Mouse (Mus musculus) CH12.LX (cell line): ENCODE data around the gene CK137956.

Experiments
- BHLHE40 ChIP-seq: IDR thresholded peaks from 2 replicates; pipeline ENCODE4 v1.6.1; 2011; ENCODE audit warnings: mild to moderate bottlenecking, low read depth, low read length, improper control_type of control experiment
- CTCF ChIP-seq, 2 experiments: IDR thresholded peaks in 1 of 2; conservative IDR thresholded peaks in 1 of 2; 2 replicates each; pipeline ENCODE4 v1.5.1; 2011 to 2012; ENCODE audit warnings: low read depth in 2 of 2, low read length in 2 of 2, improper control_type of control experiment in 1 of 2, inconsistent platforms in 1 of 2, mild to moderate bottlenecking in 1 of 2, moderate library complexity in 1 of 2
- EP300 ChIP-seq: IDR thresholded peaks from 2 replicates; pipeline ENCODE4 v1.6.1; 2011; ENCODE audit warnings: low read length, improper control_type of control experiment
- GABPA ChIP-seq: IDR thresholded peaks from 2 replicates; pipeline ENCODE4 v1.6.1; 2012; ENCODE audit warnings: low read depth, low read length, improper control_type of control experiment, inconsistent platforms; ENCODE audit not compliant: insufficient replicate concordance
- IRF4 ChIP-seq: IDR thresholded peaks from 2 replicates; pipeline ENCODE4 v1.6.1; 2014; ENCODE audit warnings: low read depth, mild to moderate bottlenecking, inconsistent platforms, low read length, improper control_type of control experiment
- MXI1 ChIP-seq: IDR thresholded peaks from 2 replicates; pipeline ENCODE4 v1.6.1; 2011; ENCODE audit warnings: mild to moderate bottlenecking, low read depth, low read length, improper control_type of control experiment
- NRF1 ChIP-seq: IDR thresholded peaks from 2 replicates; pipeline ENCODE4 v1.6.1; 2014; ENCODE audit warnings: low read depth, mild to moderate bottlenecking, inconsistent platforms, low read length, improper control_type of control experiment, moderate library complexity
- POLR2A ChIP-seq: IDR thresholded peaks from 2 replicates; pipeline ENCODE4 v1.6.1; 2011; ENCODE audit warnings: low read depth, mild to moderate bottlenecking, improper control_type of control experiment, low read length
- RAD21 ChIP-seq: IDR thresholded peaks from 2 replicates; pipeline ENCODE4 v1.6.1; 2011; ENCODE audit warnings: low read depth, mild to moderate bottlenecking, low read length, improper control_type of control experiment, moderate library complexity
- USF2 ChIP-seq: conservative IDR thresholded peaks from 2 replicates; pipeline ENCODE4 v1.6.1; 2011; ENCODE audit warnings: low read depth, low read length, improper control_type of control experiment
- ZMIZ1 ChIP-seq: IDR thresholded peaks from 2 replicates; pipeline ENCODE4 v1.6.1; 2012; ENCODE audit warnings: low read depth, mild to moderate bottlenecking, inconsistent platforms, low read length, improper control_type of control experiment

GRCm38 (mm10) chr4:127972976-127973375 is 2.2 kb upstream of the CK137956 start:
- TF ChIP-seq POLR2A (no peak), GABPA (no peak), NRF1 (no peak), CTCF (conservative IDR thresholded peaks at IDR 0.05 in 1 of 2, IDR thresholded peaks at IDR 0.05 in 1 of 2; ENCODE audit: low read depth in 2 of 2, low read length in 2 of 2) (no peak), EP300 (no peak), IRF4 (no peak), MXI1 (no peak), RAD21 (no peak), BHLHE40 (no peak), ZMIZ1 (no peak), USF2 (no peak)
